Mouse (Mus musculus): ENCODE measurements at regions not wholly inside any gene's neighbourhood (a gene's known extent, or its start where the extent isn't known, plus 50 kb on each side); places are given as distances from the start of the nearest gene placed in this dataset.

DNA sequence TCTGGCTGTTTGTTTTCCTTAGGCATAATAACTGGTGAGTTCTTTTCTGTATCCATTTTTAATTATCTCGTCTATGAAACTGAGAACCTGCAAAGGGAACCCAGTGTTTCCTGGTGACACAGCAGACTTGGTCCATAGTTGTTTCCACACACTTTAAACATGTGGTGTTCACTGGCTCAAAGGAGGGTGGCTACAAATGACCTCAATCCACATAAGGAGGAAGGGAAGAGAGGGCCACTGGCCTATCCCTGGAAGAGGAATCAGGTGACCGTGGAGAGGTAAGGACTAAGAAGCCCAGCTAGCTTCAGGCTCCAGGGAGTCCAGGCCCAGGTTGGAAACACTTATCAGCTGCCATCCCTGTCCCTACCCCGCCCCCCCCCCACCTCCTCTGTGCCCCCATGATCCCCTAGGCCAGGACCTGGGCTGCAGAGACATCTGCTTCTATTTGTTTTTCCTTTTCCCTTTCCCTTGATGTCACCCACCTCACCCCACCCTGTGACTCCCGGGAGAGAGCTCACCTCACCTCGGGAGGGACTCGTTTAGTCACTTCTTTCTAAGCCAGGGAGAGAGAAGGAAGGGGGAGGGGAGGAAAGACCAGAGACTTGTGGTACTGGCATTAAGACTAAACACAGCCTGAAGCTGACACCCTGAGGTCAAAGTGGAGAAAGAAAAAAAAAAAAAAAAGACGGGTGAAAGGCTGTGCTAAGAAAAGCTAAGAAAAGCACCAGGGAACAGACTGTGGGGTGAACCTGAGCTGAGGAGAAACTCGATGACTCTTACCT lies 62.2 kb upstream of the Kdm7a start:
- no peaks in the 10 kb centered on the region for H3K9me3 ChIP-seq (ENCODE audit: low read length)
- ATAC-seq, result no peak
- H3K4me1 ChIP-seq (ENCODE audit: insufficient read depth, low read length), result no peaks in the 10 kb centered on the region
- WGBS, result 24% methylated on average over 7 of the region's 8 CpGs
- DNase-seq (ENCODE audit: low spot score), result no peak
- no peaks in the 10 kb centered on the region for H3K36me3 ChIP-seq (ENCODE audit: insufficient read depth, low read length)
- H3K27ac ChIP-seq, result no peak overlapping the region
- TF ChIP-seq CTCF (IDR thresholded peaks at IDR 0.05; ENCODE audit: low read depth), result no peak
- no peak overlapping the region for H3K4me3 ChIP-seq (ENCODE audit: low read length)
- no peak overlapping the region for H3K9ac ChIP-seq (replicated peaks; ENCODE audit: low read length)
- H3K4me2 ChIP-seq (ENCODE audit: low read depth, low read length), result no peak overlapping the region
- H3K27me3 ChIP-seq (ENCODE audit: insufficient read depth, low read length), result no peaks in the 10 kb centered on the region

GRCm38 (mm10) chr6:39264722-39265121 lies 58.1 kb upstream of the Kdm7a start:
- no peak overlapping the region for H3K4me3 ChIP-seq (ENCODE audit: low read length)
- H3K36me3 ChIP-seq (ENCODE audit: insufficient read depth, low read length), result no peaks in the 10 kb centered on the region
- ATAC-seq (no peak), DNase-seq (ENCODE audit: low spot score) (no peak)
- H3K9me3 ChIP-seq (ENCODE audit: low read length), result no peaks in the 10 kb centered on the region
- no peak overlapping the region for H3K4me2 ChIP-seq (ENCODE audit: low read depth, low read length)
- H3K27ac ChIP-seq, result no peak overlapping the region
- no peak for TF ChIP-seq CTCF (IDR thresholded peaks at IDR 0.05; ENCODE audit: low read depth)
- no peak overlapping the region for H3K9ac ChIP-seq (replicated peaks; ENCODE audit: low read length)
- H3K4me1 ChIP-seq (ENCODE audit: insufficient read depth, low read length), result no peaks in the 10 kb centered on the region
- H3K27me3 ChIP-seq (ENCODE audit: insufficient read depth, low read length), result no peaks in the 10 kb centered on the region
- WGBS, result 72% methylated on average over 4 of the region's 4 CpGs

GRCm38 (mm10) chr6:39263615-39264014 lies 57.0 kb upstream of the Kdm7a start:
- Histone ChIP-seq H3K4me3 (ENCODE audit: low read length) (no peak overlapping the region), H3K9me3 (ENCODE audit: low read length) (no peaks in the 10 kb centered on the region), H3K27ac (no peak overlapping the region), H3K27me3 (ENCODE audit: insufficient read depth, low read length) (no peaks in the 10 kb centered on the region), H3K4me1 (ENCODE audit: insufficient read depth, low read length) (no peaks in the 10 kb centered on the region), H3K9ac (replicated peaks; ENCODE audit: low read length) (no peak overlapping the region), H3K36me3 (ENCODE audit: insufficient read depth, low read length) (no peaks in the 10 kb centered on the region), H3K4me2 (ENCODE audit: low read depth, low read length) (no peak overlapping the region)
- TF ChIP-seq CTCF (IDR thresholded peaks at IDR 0.05; ENCODE audit: low read depth), result no peak
- DNase-seq (ENCODE audit: low spot score), result no peak
- 75% methylated on average over 8 of the region's 8 CpGs for WGBS
- 0 out of 2 replicates have a peak, but pooled peaks have one; percentile 15 for ATAC-seq

DNA sequence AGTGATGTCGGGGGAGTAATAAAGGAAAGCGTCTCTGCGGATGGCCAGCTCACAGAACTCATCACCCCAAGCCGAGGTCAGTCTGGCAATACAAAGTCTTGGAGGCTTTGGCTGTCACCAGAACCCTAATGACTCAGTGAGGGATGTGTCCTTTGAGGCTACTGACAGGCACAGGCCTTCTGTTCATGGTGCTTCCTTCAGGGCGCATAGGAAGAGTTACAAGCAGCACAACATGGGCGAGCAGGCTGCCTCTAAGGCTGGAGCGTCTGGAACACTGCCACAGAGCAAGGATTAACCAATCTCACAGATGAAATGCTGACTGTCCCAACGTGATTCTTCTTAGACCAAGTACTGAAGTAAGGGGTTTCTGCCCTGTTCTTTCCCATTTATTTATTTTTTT lies 55.4 kb upstream of the Kdm7a start:
- Histone ChIP-seq H3K4me2 (ENCODE audit: low read depth, low read length) (no peak overlapping the region), H3K36me3 (ENCODE audit: insufficient read depth, low read length) (no peaks in the 10 kb centered on the region), H3K27me3 (ENCODE audit: insufficient read depth, low read length) (no peaks in the 10 kb centered on the region), H3K27ac (no peak overlapping the region), H3K9ac (replicated peaks; ENCODE audit: low read length) (no peak overlapping the region), H3K4me3 (ENCODE audit: low read length) (no peak overlapping the region), H3K4me1 (ENCODE audit: insufficient read depth, low read length) (0 out of 2 replicates have a peak, but pooled peaks cover 4% of the 10 kb centered on the region), H3K9me3 (ENCODE audit: low read length) (no peaks in the 10 kb centered on the region)
- TF ChIP-seq CTCF (IDR thresholded peaks at IDR 0.05; ENCODE audit: low read depth), result no peak
- DNase-seq (ENCODE audit: low spot score) (no peak), ATAC-seq (no peak)
- WGBS, result 64% methylated on average over 8 of the region's 8 CpGs

GRCm38 (mm10) chr6:39260480-39260879 lies 53.9 kb upstream of the Kdm7a start:
- H3K4me2 ChIP-seq (ENCODE audit: low read depth, low read length), result no peak overlapping the region
- no peaks in the 10 kb centered on the region for H3K27me3 ChIP-seq (ENCODE audit: insufficient read depth, low read length)
- no peak for ATAC-seq
- no peak for DNase-seq (ENCODE audit: low spot score)
- H3K27ac ChIP-seq, result no peak overlapping the region
- H3K36me3 ChIP-seq (ENCODE audit: insufficient read depth, low read length), result no peaks in the 10 kb centered on the region
- 90% methylated on average over 4 of the region's 4 CpGs for WGBS
- no peaks in the 10 kb centered on the region for H3K9me3 ChIP-seq (ENCODE audit: low read length)
- H3K9ac ChIP-seq (replicated peaks; ENCODE audit: low read length), result no peak overlapping the region
- H3K4me3 ChIP-seq (ENCODE audit: low read length), result no peak overlapping the region
- TF ChIP-seq CTCF (IDR thresholded peaks at IDR 0.05; ENCODE audit: low read depth), result no peak
- 0 out of 2 replicates have a peak, but pooled peaks cover 4% of the 10 kb centered on the region for H3K4me1 ChIP-seq (ENCODE audit: insufficient read depth, low read length)

DNA sequence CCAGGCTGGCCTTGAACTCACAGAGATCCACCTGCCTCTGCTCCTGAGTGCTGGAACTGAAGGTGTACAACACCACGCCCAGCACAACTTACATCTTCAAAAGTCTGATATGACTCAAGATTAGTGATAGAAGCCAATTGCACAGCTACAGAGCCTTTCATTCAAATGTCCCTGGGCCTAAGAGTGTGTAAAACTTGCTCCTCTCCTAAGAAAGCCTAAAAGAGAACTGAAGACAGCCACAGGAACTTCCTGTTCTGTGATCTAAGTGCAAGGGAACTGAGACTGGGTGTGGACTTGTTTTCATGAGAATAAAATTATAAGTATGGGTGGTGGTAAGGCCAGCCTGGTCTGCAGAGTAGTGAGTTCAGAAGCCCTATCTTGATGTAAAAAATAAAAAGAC lies 52.5 kb upstream of the Kdm7a start:
- 85% methylated on average over 1 of the region's 1 CpGs for WGBS
- no peak for ATAC-seq
- H3K9me3 ChIP-seq (ENCODE audit: low read length), result no peaks in the 10 kb centered on the region
- H3K27me3 ChIP-seq (ENCODE audit: insufficient read depth, low read length), result no peaks in the 10 kb centered on the region
- 0 out of 2 replicates have a peak, but pooled peaks cover 4% of the 10 kb centered on the region for H3K4me1 ChIP-seq (ENCODE audit: insufficient read depth, low read length)
- DNase-seq (ENCODE audit: low spot score), result no peak
- no peak for TF ChIP-seq CTCF (IDR thresholded peaks at IDR 0.05; ENCODE audit: low read depth)
- H3K4me3 ChIP-seq (ENCODE audit: low read length), result no peak overlapping the region
- H3K9ac ChIP-seq (replicated peaks; ENCODE audit: low read length), result no peak overlapping the region
- no peaks in the 10 kb centered on the region for H3K36me3 ChIP-seq (ENCODE audit: insufficient read depth, low read length)
- no peak overlapping the region for H3K27ac ChIP-seq
- H3K4me2 ChIP-seq (ENCODE audit: low read depth, low read length), result no peak overlapping the region

GRCm38 (mm10) chr6:39258656-39259055 lies 52.1 kb upstream of the Kdm7a start:
- Histone ChIP-seq H3K4me2 (ENCODE audit: low read depth, low read length) (no peak overlapping the region), H3K27ac (no peak overlapping the region), H3K4me3 (ENCODE audit: low read length) (no peak overlapping the region), H3K4me1 (ENCODE audit: insufficient read depth, low read length) (0 out of 2 replicates have a peak, but pooled peaks cover 4% of the 10 kb centered on the region), H3K9ac (replicated peaks; ENCODE audit: low read length) (no peak overlapping the region), H3K36me3 (ENCODE audit: insufficient read depth, low read length) (no peaks in the 10 kb centered on the region), H3K27me3 (ENCODE audit: insufficient read depth, low read length) (no peaks in the 10 kb centered on the region), H3K9me3 (ENCODE audit: low read length) (no peaks in the 10 kb centered on the region)
- 93% methylated on average over 4 of the region's 4 CpGs for WGBS
- TF ChIP-seq CTCF (IDR thresholded peaks at IDR 0.05; ENCODE audit: low read depth), result no peak
- DNase-seq (ENCODE audit: low spot score) (no peak), ATAC-seq (no peak)
